Mouse (Mus musculus): ENCODE results near the gene Gm3250. TPM values are rescaled to one million over a fixed set of nuclear protein-coding genes. Genes with fewer than 3 reads are reported as not detected.

The Gm3250 gene
- not detected for polyA plus RNA-seq (2017; shearing (Covaris generic))

GRCm38 (mm10) chr10:77782442-77782841 lies at the start of gene Gm3250:
TSS of gene Gm3250 (minus strand) at chr10:77782542.

GRCm38 (mm10) chr10:77826951-77827350 lies 44.6 kb upstream of the Gm3250 start, which contains the start of gene Krtap10-4:
TSS of gene Krtap10-4 (minus strand) at chr10:77827095.

GRCm38 (mm10) chr10:77814382-77814781 lies 32.0 kb upstream of the Gm3250 start, which contains the start of gene Gm2696:
TSS of gene Gm2696 (plus strand) at chr10:77814682.

GRCm38 (mm10) chr10:77811743-77812142 lies 29.4 kb upstream of the Gm3250 start, which contains the start of gene Gm9507:
TSS of gene Gm9507 (minus strand) at chr10:77811843.

GRCm38 (mm10) chr10:77798921-77799508 lies 16.7 kb upstream of the Gm3250 start, which contains the start of gene Gm19668:
TSS of gene Gm19668 (minus strand) at chr10:77799133.

GRCm38 (mm10) chr10:77794976-77795375 lies 12.6 kb upstream of the Gm3250 start, which contains the start of gene Gm9639:
TSS of gene Gm9639 (minus strand) at chr10:77795076.

GRCm38 (mm10) chr10:77787876-77788275 lies 5.5 kb upstream of the Gm3250 start, which contains the start of gene Gm7137:
TSS of gene Gm7137 (minus strand) at chr10:77788200.

GRCm38 (mm10) chr10:77776844-77777243 lies 5.5 kb downstream of the Gm3250 start, which contains the start of gene Gm7138:
TSS of gene Gm7138 (minus strand) at chr10:77776944.

GRCm38 (mm10) chr10:77771225-77771624 lies 11.1 kb downstream of the Gm3250 start, which contains the start of gene Gm3238:
TSS of gene Gm3238 (minus strand) at chr10:77771325.

GRCm38 (mm10) chr10:77759582-77759981 lies 22.8 kb downstream of the Gm3250 start, which contains the start of gene Gm3233:
TSS of gene Gm3233 (minus strand) at chr10:77759682.

GRCm38 (mm10) chr10:77751254-77751653 lies 31.1 kb downstream of the Gm3250 start, which contains the start of gene Gm9736:
TSS of gene Gm9736 (minus strand) at chr10:77751354.

GRCm38 (mm10) chr10:77741924-77742688 lies 40.2 kb downstream of the Gm3250 start, which contains the start of gene Gm18596:
TSS of gene Gm18596 (minus strand) at chr10:77742638.

Other genes with a start within 250 kb of the Gm3250 start
- gene Pttg1ip, start 200.8 kb downstream of the Gm3250 start, polyA plus RNA-seq (2017; shearing (Covaris generic)): 91.7 TPM
- 96.7 TPM for gene Sumo3, start 176.4 kb downstream of the Gm3250 start, polyA plus RNA-seq (2017; shearing (Covaris generic))
- gene Gm49325, start 176.3 kb downstream of the Gm3250 start, polyA plus RNA-seq (2017; shearing (Covaris generic)): not detected
- 65.3 TPM for gene Ube2g2, start 160.3 kb downstream of the Gm3250 start, polyA plus RNA-seq (2017; shearing (Covaris generic))
- gene Tspear, start 96.0 kb downstream of the Gm3250 start, polyA plus RNA-seq (2017; shearing (Covaris generic)): 0.37 TPM
- not detected for gene Gm19402, start 91.8 kb downstream of the Gm3250 start, polyA plus RNA-seq (2017; shearing (Covaris generic))
- gene Gm9508, start 85.3 kb downstream of the Gm3250 start, polyA plus RNA-seq (2017; shearing (Covaris generic)): not detected
- not detected for gene Gm10272, start 75.9 kb downstream of the Gm3250 start, polyA plus RNA-seq (2017; shearing (Covaris generic))
- gene Gm10024, start 71.1 kb downstream of the Gm3250 start, polyA plus RNA-seq (2017; shearing (Covaris generic)): not detected
- gene Gm10142, start 66.7 kb downstream of the Gm3250 start, polyA plus RNA-seq (2017; shearing (Covaris generic)): not detected
- not detected for gene Krtap12-1, start 61.9 kb downstream of the Gm3250 start, polyA plus RNA-seq (2017; shearing (Covaris generic))
- gene Gm10100, start 56.1 kb downstream of the Gm3250 start, polyA plus RNA-seq (2017; shearing (Covaris generic)): not detected
- not detected for gene Gm18596, start 39.9 kb downstream of the Gm3250 start, polyA plus RNA-seq (2017; shearing (Covaris generic))
- not detected for gene Gm9736, start 31.2 kb downstream of the Gm3250 start, polyA plus RNA-seq (2017; shearing (Covaris generic))
- not detected for gene Gm3233, start 22.9 kb downstream of the Gm3250 start, polyA plus RNA-seq (2017; shearing (Covaris generic))
- gene Gm3238, start 11.2 kb downstream of the Gm3250 start, polyA plus RNA-seq (2017; shearing (Covaris generic)): not detected
- gene Gm7138, start 5.6 kb downstream of the Gm3250 start, polyA plus RNA-seq (2017; shearing (Covaris generic)): not detected
- gene Gm7137, start 5.7 kb upstream of the Gm3250 start, polyA plus RNA-seq (2017; shearing (Covaris generic)): not detected
- not detected for gene Gm9639, start 12.5 kb upstream of the Gm3250 start, polyA plus RNA-seq (2017; shearing (Covaris generic))
- not detected for gene Gm19668, start 16.6 kb upstream of the Gm3250 start, polyA plus RNA-seq (2017; shearing (Covaris generic))
- not detected for gene Gm9507, start 29.3 kb upstream of the Gm3250 start, polyA plus RNA-seq (2017; shearing (Covaris generic))
- not detected for gene Gm2696, start 32.1 kb upstream of the Gm3250 start, polyA plus RNA-seq (2017; shearing (Covaris generic))
- not detected for gene Krtap10-4, start 44.6 kb upstream of the Gm3250 start, polyA plus RNA-seq (2017; shearing (Covaris generic))
- gene Krtap10-10, start 53.4 kb upstream of the Gm3250 start, polyA plus RNA-seq (2017; shearing (Covaris generic)): not detected
- not detected for gene Gm36176, start 64.3 kb upstream of the Gm3250 start, polyA plus RNA-seq (2017; shearing (Covaris generic))
- gene Gm10318, start 70.3 kb upstream of the Gm3250 start, polyA plus RNA-seq (2017; shearing (Covaris generic)): not detected
- gene Gm3285, start 79.4 kb upstream of the Gm3250 start, polyA plus RNA-seq (2017; shearing (Covaris generic)): not detected
- 0.32 TPM for gene Lrrc3, start 120.0 kb upstream of the Gm3250 start, polyA plus RNA-seq (2017; shearing (Covaris generic))
- 1.1 TPM for gene Trpm2, start 188.0 kb upstream of the Gm3250 start, polyA plus RNA-seq (2017; shearing (Covaris generic))
- 11.6 TPM for gene 1810043G02Rik, start 196.0 kb upstream of the Gm3250 start, polyA plus RNA-seq (2017; shearing (Covaris generic))
- 110 TPM for gene Pfkl, start 227.5 kb upstream of the Gm3250 start, polyA plus RNA-seq (2017; shearing (Covaris generic))

All from effector memory CD4-positive, alpha-beta T cell, adult 7 months (primary cell).